Mouse (Mus musculus): ENCODE measurements around the gene Olfr1158. TPM values are rescaled to one million over a fixed set of nuclear protein-coding genes. Genes with fewer than 3 reads are reported as not detected.

The Olfr1158 gene
- polyA plus RNA-seq, 1 experiment from 2014 or later: not detected

Other genes with a start within 250 kb of the Olfr1158 start
- not detected in 2 replicates for gene Olfr1140, start 246.4 kb upstream of the Olfr1158 start, polyA plus RNA-seq (2014; fragmentation: Nextera tagmentation; extraction: Ambion mirVana)
- not detected in 2 replicates for gene Olfr1141, start 236.1 kb upstream of the Olfr1158 start, polyA plus RNA-seq (2014; fragmentation: Nextera tagmentation; extraction: Ambion mirVana)
- gene Olfr152, start 210.6 kb upstream of the Olfr1158 start, polyA plus RNA-seq (2014; fragmentation: Nextera tagmentation; extraction: Ambion mirVana): not detected in 2 replicates
- gene Olfr1143, start 189.5 kb upstream of the Olfr1158 start, polyA plus RNA-seq (2014; fragmentation: Nextera tagmentation; extraction: Ambion mirVana): not detected in 2 replicates
- gene Olfr1145, start 180.3 kb upstream of the Olfr1158 start, polyA plus RNA-seq (2014; fragmentation: Nextera tagmentation; extraction: Ambion mirVana): not detected in 2 replicates
- gene Olfr1148, start 159.6 kb upstream of the Olfr1158 start, polyA plus RNA-seq (2014; fragmentation: Nextera tagmentation; extraction: Ambion mirVana): not detected in 2 replicates
- gene Olfr1150-ps1, start 146.1 kb upstream of the Olfr1158 start, polyA plus RNA-seq (2014; fragmentation: Nextera tagmentation; extraction: Ambion mirVana): not detected in 2 replicates
- not detected in 2 replicates for gene Olfr1151, start 134.3 kb upstream of the Olfr1158 start, polyA plus RNA-seq (2014; fragmentation: Nextera tagmentation; extraction: Ambion mirVana)
- 0.06 TPM in 1 of 2 replicates, not detected in the other for gene Olfr1152, start 123.6 kb upstream of the Olfr1158 start, polyA plus RNA-seq (2014; fragmentation: Nextera tagmentation; extraction: Ambion mirVana)
- not detected in 2 replicates for gene Olfr1153, start 95.2 kb upstream of the Olfr1158 start, polyA plus RNA-seq (2014; fragmentation: Nextera tagmentation; extraction: Ambion mirVana)
- not detected in 2 replicates for gene Olfr1154, start 84.9 kb upstream of the Olfr1158 start, polyA plus RNA-seq (2014; fragmentation: Nextera tagmentation; extraction: Ambion mirVana)
- gene Olfr1155, start 45.0 kb upstream of the Olfr1158 start, polyA plus RNA-seq (2014; fragmentation: Nextera tagmentation; extraction: Ambion mirVana): not detected in 2 replicates
- not detected in 2 replicates for gene Olfr1156, start 37.0 kb upstream of the Olfr1158 start, polyA plus RNA-seq (2014; fragmentation: Nextera tagmentation; extraction: Ambion mirVana)
- gene Olfr1157, start 21.8 kb upstream of the Olfr1158 start, polyA plus RNA-seq (2014; fragmentation: Nextera tagmentation; extraction: Ambion mirVana): not detected in 2 replicates
- not detected in 2 replicates for gene Olfr74, start 15.4 kb upstream of the Olfr1158 start, polyA plus RNA-seq (2014; fragmentation: Nextera tagmentation; extraction: Ambion mirVana)
- not detected in 2 replicates for gene Olfr1160, start 18.2 kb downstream of the Olfr1158 start, polyA plus RNA-seq (2014; fragmentation: Nextera tagmentation; extraction: Ambion mirVana)
- gene Olfr1161, start 32.7 kb downstream of the Olfr1158 start, polyA plus RNA-seq (2014; fragmentation: Nextera tagmentation; extraction: Ambion mirVana): not detected in 2 replicates
- not detected in 2 replicates for gene Olfr73, start 47.6 kb downstream of the Olfr1158 start, polyA plus RNA-seq (2014; fragmentation: Nextera tagmentation; extraction: Ambion mirVana)
- gene Olfr1162, start 61.0 kb downstream of the Olfr1158 start, polyA plus RNA-seq (2014; fragmentation: Nextera tagmentation; extraction: Ambion mirVana): not detected in 2 replicates
- gene Olfr1163, start 81.7 kb downstream of the Olfr1158 start, polyA plus RNA-seq (2014; fragmentation: Nextera tagmentation; extraction: Ambion mirVana): not detected in 2 replicates
- gene Olfr1164, start 103.9 kb downstream of the Olfr1158 start, polyA plus RNA-seq (2014; fragmentation: Nextera tagmentation; extraction: Ambion mirVana): not detected in 2 replicates
- not detected in 2 replicates for gene Olfr1166, start 138.2 kb downstream of the Olfr1158 start, polyA plus RNA-seq (2014; fragmentation: Nextera tagmentation; extraction: Ambion mirVana)
- gene Olfr1167, start 165.1 kb downstream of the Olfr1158 start, polyA plus RNA-seq (2014; fragmentation: Nextera tagmentation; extraction: Ambion mirVana): not detected in 2 replicates
- not detected in 2 replicates for gene Olfr1168, start 191.8 kb downstream of the Olfr1158 start, polyA plus RNA-seq (2014; fragmentation: Nextera tagmentation; extraction: Ambion mirVana)
- not detected in 2 replicates for gene Olfr1170, start 238.2 kb downstream of the Olfr1158 start, polyA plus RNA-seq (2014; fragmentation: Nextera tagmentation; extraction: Ambion mirVana)

Data from stomach, embryonic 14.5 days (tissue).